Mouse (Mus musculus) midbrain, embryonic 11.5 days (tissue): ENCODE data around the gene Smad5. TPM values are rescaled to one million over a fixed set of nuclear protein-coding genes. Genes with fewer than 3 reads are reported as not detected.
A peak's percentile ranks its signal among the peaks of the same experiment; 100 is the strongest.

Experiments used
- ATAC-seq: fragments of 200-750 bp; cut with Nextera tagmentation; 2 replicates; pipeline ENCODE4 v1.8.0; 2017; ENCODE audit warnings: moderate TSS enrichment, moderate library complexity; ENCODE audit not compliant: low FRiP score
- DNase-seq: peaks from one replicate; pipeline ENCODE4 v3.0.0; 2015; ENCODE audit warnings: low spot score; ENCODE audit errors: missing footprints
- H3K27ac ChIP-seq: fragments of 300-500 bp; sonication (generic); 2 replicates; pipeline ENCODE4 v1.5.1; 2014; ENCODE audit warnings: low read depth, low read length
- H3K27me3 ChIP-seq: fragments of 300-500 bp; sonication (generic); 2 replicates; pipeline ENCODE4 v1.6.1; 2014; ENCODE audit warnings: mild to moderate bottlenecking, low read length, moderate library complexity, mixed read lengths; ENCODE audit not compliant: control insufficient read depth, insufficient read depth
- H3K36me3 ChIP-seq: fragments of 300-500 bp; sonication (generic); 2 replicates; pipeline ENCODE4 v1.6.1; 2014; ENCODE audit warnings: mild to moderate bottlenecking, low read length, moderate library complexity, mixed read lengths; ENCODE audit not compliant: control insufficient read depth, insufficient read depth
- H3K4me1 ChIP-seq: fragments of 300-500 bp; sonication (generic); 2 replicates; pipeline ENCODE4 v1.6.1; 2014; ENCODE audit warnings: low read length; ENCODE audit not compliant: control insufficient read depth, insufficient read depth
- H3K4me2 ChIP-seq: fragments of 300-500 bp; sonication (generic); 2 replicates; pipeline ENCODE4 v1.6.1; 2014; ENCODE audit warnings: mild to moderate bottlenecking, moderate library complexity
- H3K4me3 ChIP-seq: fragments of 300-500 bp; sonication (generic); 2 replicates; pipeline ENCODE4 v1.5.1; 2014; ENCODE audit warnings: low read depth, low read length
- H3K9ac ChIP-seq: fragments of 300-500 bp; sonication (generic); 2 replicates; pipeline ENCODE4 v1.6.1; 2014; ENCODE audit warnings: low read length
- H3K9me3 ChIP-seq: fragments of 300-500 bp; sonication (generic); 2 replicates; pipeline ENCODE4 v1.6.1; 2016; ENCODE audit warnings: low read length; ENCODE audit not compliant: control insufficient read depth
- WGBS: fragments of 180-500 bp; shearing (Covaris S2); extraction: QIAGEN DNeasy Blood & Tissue Kit; methylation state at CpG from one replicate; pipeline ENCODE4 v1.1.7; 2014; 5-methylcytosine and 5-hydroxymethylcytosine counted together
- polyA plus RNA-seq: library from polyadenylated mRNA; unstranded; fragments of >200 nt; fragmentation: Nextera tagmentation; extraction: Ambion mirVana; gene quantifications from 2 replicates; pipeline ENCODE4 v1.2.1, GENCODE M21; 2014

Smad5 gene
- polyA plus RNA-seq, 1 experiment from 2014 or later: 43.4 TPM

GRCm38 (mm10) chr13:56707606-56708005 is 4.8 kb downstream of the Smad5 start:
- Histone ChIP-seq H3K4me1 (peaks cover 14% of the 10 kb centered on the region), H3K27me3 (no peaks in the 10 kb centered on the region), H3K4me3 (no peak overlapping the region), H3K9me3 (no peaks in the 10 kb centered on the region; the same call in 1 of the 2 replicates), H3K27ac (no peak overlapping the region), H3K9ac (no peak overlapping the region), H3K36me3 (peaks cover 10% of the 10 kb centered on the region), H3K4me2 (no peak overlapping the region)
- WGBS: 86% methylated on average over 4 of the region's 4 CpGs
- DNase-seq (peak; percentile 82), ATAC-seq (no peak)

GRCm38 (mm10) chr13:56710620-56711019 is 7.8 kb downstream of the Smad5 start:
- no peak overlapping the region for H3K4me3 ChIP-seq
- H3K27ac ChIP-seq: no peak overlapping the region
- H3K27me3 ChIP-seq: no peaks in the 10 kb centered on the region
- H3K9me3 ChIP-seq: no peaks in the 10 kb centered on the region; the same call in 1 of the 2 replicates
- H3K4me1 ChIP-seq: no peaks in the 10 kb centered on the region
- no peak overlapping the region for H3K9ac ChIP-seq
- no peak overlapping the region for H3K4me2 ChIP-seq
- ATAC-seq: no peak
- DNase-seq: no peak
- 81% methylated on average over 2 of the region's 2 CpGs for whole genome bisulfite sequencing
- H3K36me3 ChIP-seq: peaks cover 10% of the 10 kb centered on the region

- H3K9me3 ChIP-seq: no peaks in the 10 kb centered on the region; the same call in 1 of the 2 replicates
- no peak overlapping the region for H3K4me2 ChIP-seq
- H3K36me3 ChIP-seq: peaks cover 10% of the 10 kb centered on the region
- DNase-seq (no peak), ATAC-seq (no peak)
- no peaks in the 10 kb centered on the region for H3K4me1 ChIP-seq
- no peaks in the 10 kb centered on the region for H3K27me3 ChIP-seq
- H3K4me3 ChIP-seq: no peak overlapping the region
- H3K9ac ChIP-seq: no peak overlapping the region
- WGBS: 98% methylated on average over 2 of the region's 2 CpGs
- no peak overlapping the region for H3K27ac ChIP-seq
Observed at GRCm38 (mm10) chr13:56712221-56712620, 9.4 kb downstream of the Smad5 start.

GRCm38 (mm10) chr13:56726551-56726950 is 23.7 kb downstream of the Smad5 start:
- ATAC-seq (no peak), DNase-seq (peak; percentile 66)
- no peak overlapping the region for H3K27ac ChIP-seq
- no peak overlapping the region for H3K4me3 ChIP-seq
- peaks cover 23% of the 10 kb centered on the region for H3K36me3 ChIP-seq
- H3K27me3 ChIP-seq: no peaks in the 10 kb centered on the region
- H3K4me2 ChIP-seq: no peak overlapping the region
- H3K9me3 ChIP-seq: no peaks in the 10 kb centered on the region
- WGBS: 96% methylated on average over 4 of the region's 4 CpGs
- H3K9ac ChIP-seq: no peak overlapping the region
- H3K4me1 ChIP-seq: no peaks in the 10 kb centered on the region

- Histone ChIP-seq H3K27me3 (no peaks in the 10 kb centered on the region), H3K4me1 (no peaks in the 10 kb centered on the region), H3K4me2 (no peak overlapping the region), H3K4me3 (no peak overlapping the region), H3K9ac (no peak overlapping the region), H3K9me3 (no peaks in the 10 kb centered on the region), H3K36me3 (peaks cover 29% of the 10 kb centered on the region), H3K27ac (no peak overlapping the region)
- ATAC-seq (no peak), DNase-seq (peak; percentile 69)
- WGBS: 95% methylated on average over 7 of the region's 7 CpGs
Observed at GRCm38 (mm10) chr13:56729046-56729445, 26.2 kb downstream of the Smad5 start.

GRCm38 (mm10) chr13:56734617-56735016 is 31.8 kb downstream of the Smad5 start:
- Histone ChIP-seq H3K4me3 (no peak overlapping the region), H3K9ac (no peak overlapping the region), H3K4me2 (no peak overlapping the region), H3K27me3 (no peaks in the 10 kb centered on the region), H3K36me3 (peaks cover 35% of the 10 kb centered on the region), H3K27ac (no peak overlapping the region), H3K9me3 (no peaks in the 10 kb centered on the region), H3K4me1 (no peaks in the 10 kb centered on the region)
- whole genome bisulfite sequencing: 90% methylated on average over 4 of the region's 4 CpGs
- peak; percentile 79 for DNase-seq
- ATAC-seq: no peak

GRCm38 (mm10) chr13:56735212-56735875 is 32.5 kb downstream of the Smad5 start:
- DNase-seq: peak; percentile 71
- 69% methylated on average over 6 of the region's 6 CpGs for WGBS

GRCm38 (mm10) chr13:56739556-56739955 is 36.7 kb downstream of the Smad5 start:
- WGBS: 97% methylated on average over 5 of the region's 5 CpGs

More at GRCm38 (mm10) chr13:56735212-56735875, 32.5 kb downstream of the Smad5 start:
- Histone ChIP-seq H3K27ac (no peak overlapping the region), H3K27me3 (no peaks in the 10 kb centered on the region), H3K4me1 (no peaks in the 10 kb centered on the region), H3K4me3 (no peak overlapping the region), H3K9me3 (no peaks in the 10 kb centered on the region), H3K36me3 (peaks cover 33% of the 10 kb centered on the region), H3K9ac (no peak overlapping the region), H3K4me2 (no peak overlapping the region)
- no peak for ATAC-seq

GRCm38 (mm10) chr13:56740496-56740895 is 37.7 kb downstream of the Smad5 start:
- DNase-seq: no peak
- Histone ChIP-seq H3K27me3 (no peaks in the 10 kb centered on the region), H3K9ac (no peak overlapping the region), H3K4me2 (no peak overlapping the region), H3K4me1 (peaks cover 6% of the 10 kb centered on the region; the same call in 1 of the 2 replicates), H3K36me3 (peaks cover 19% of the 10 kb centered on the region), H3K9me3 (no peaks in the 10 kb centered on the region), H3K4me3 (no peak overlapping the region), H3K27ac (no peak overlapping the region)
- no peak for ATAC-seq
- WGBS: 89% methylated on average over 6 of the region's 6 CpGs

More at GRCm38 (mm10) chr13:56739556-56739955, 36.7 kb downstream of the Smad5 start:
- Histone ChIP-seq H3K36me3 (peaks cover 19% of the 10 kb centered on the region), H3K4me2 (no peak overlapping the region), H3K4me3 (no peak overlapping the region), H3K27ac (no peak overlapping the region), H3K9me3 (no peaks in the 10 kb centered on the region), H3K27me3 (no peaks in the 10 kb centered on the region), H3K4me1 (peaks cover 6% of the 10 kb centered on the region; the same call in 1 of the 2 replicates), H3K9ac (no peak overlapping the region)
- no peak for ATAC-seq
- DNase-seq: no peak
